Mouse (Mus musculus) MEL (cell line): ENCODE results near the gene Sorbs2. TPM values are rescaled to one million over a fixed set of nuclear protein-coding genes. Genes with fewer than 3 reads are reported as not detected.

Experiments used
- DNase-seq: peaks from one replicate; pipeline ENCODE4 v3.0.0; 2011; ENCODE audit warnings: low read depth, low spot score
- H3K27ac ChIP-seq: 2 replicates; pipeline ENCODE4 v1.5.1; 2012; ENCODE audit warnings: low read depth, mild to moderate bottlenecking, control low read depth, low read length, moderate library complexity; ENCODE audit not compliant: control insufficient read depth
- H3K27me3 ChIP-seq, 2 experiments: fragments of 150-350 bp in 1 of 2; sonication (generic) in 1 of 2; 2 replicates each; pipeline ENCODE4 v1.6.1; 2012; ENCODE audit warnings: low read length in 2 of 2, mild to moderate bottlenecking in 2 of 2, improper control_type of control experiment in 1 of 2, moderate library complexity in 1 of 2; ENCODE audit not compliant: insufficient read depth in 2 of 2, control insufficient read depth in 1 of 2
- H3K36me3 ChIP-seq, 2 experiments: 2 replicates each; pipeline ENCODE4 v1.6.1; 2012 to 2014; ENCODE audit warnings: low read length in 2 of 2, improper control_type of control experiment in 1 of 2, inconsistent platforms in 1 of 2, mild to moderate bottlenecking in 1 of 2; ENCODE audit not compliant: insufficient read depth in 2 of 2, control insufficient read depth in 1 of 2
- H3K4me1 ChIP-seq, 2 experiments: fragments of 150-350 bp in 1 of 2; sonication (generic) in 1 of 2; 2 replicates each; pipeline ENCODE4 v1.6.1; 2012; ENCODE audit warnings: low read length in 2 of 2, improper control_type of control experiment in 1 of 2, mild to moderate bottlenecking in 1 of 2; ENCODE audit not compliant: insufficient read depth in 2 of 2, control insufficient read depth in 1 of 2
- H3K4me3 ChIP-seq, 2 experiments: fragments of 150-350 bp in 1 of 2; sonication (generic) in 1 of 2; 2 replicates each; pipeline ENCODE4 v1.5.1; 2012; ENCODE audit warnings: low read depth in 2 of 2, low read length in 2 of 2, mild to moderate bottlenecking in 2 of 2, moderate library complexity in 2 of 2, control low read depth in 1 of 2, improper control_type of control experiment in 1 of 2; ENCODE audit not compliant: control insufficient read depth in 1 of 2, insufficient read depth in 1 of 2
- H3K79me2 ChIP-seq: 2 replicates; pipeline ENCODE4 v1.6.1; 2012; ENCODE audit warnings: mild to moderate bottlenecking, low read length, moderate library complexity; ENCODE audit not compliant: control insufficient read depth, poor library complexity, insufficient read depth
- H3K9ac ChIP-seq: 2 replicates; pipeline ENCODE4 v1.6.1; 2012; ENCODE audit warnings: low read depth, mild to moderate bottlenecking, control low read depth, low read length, moderate library complexity; ENCODE audit not compliant: control insufficient read depth, poor library complexity, severe bottlenecking
- H3K9me3 ChIP-seq: fragments of 150-350 bp; sonication (generic); replicated peaks from 2 replicates; pipeline ENCODE4 v1.6.1; 2012; ENCODE audit warnings: mild to moderate bottlenecking, low read length, improper control_type of control experiment, moderate library complexity; ENCODE audit not compliant: insufficient read depth
- BHLHE40 ChIP-seq: IDR thresholded peaks from 2 replicates; pipeline ENCODE4 v1.6.1; 2012; ENCODE audit warnings: low read depth, mild to moderate bottlenecking, inconsistent platforms, low read length, improper control_type of control experiment, borderline replicate concordance
- CHD2 ChIP-seq: IDR thresholded peaks from 2 replicates; pipeline ENCODE4 v1.6.1; 2011; ENCODE audit warnings: low read length, improper control_type of control experiment
- HCFC1 ChIP-seq: IDR thresholded peaks from 2 replicates; pipeline ENCODE4 v1.6.1; 2012; ENCODE audit warnings: low read depth, mild to moderate bottlenecking, inconsistent platforms, low read length, improper control_type of control experiment, moderate library complexity
- JUND ChIP-seq: IDR thresholded peaks from 2 replicates; pipeline ENCODE4 v1.6.1; 2011; ENCODE audit warnings: low read depth, mild to moderate bottlenecking, improper control_type of control experiment, low read length
- MAX ChIP-seq: IDR thresholded peaks from 2 replicates; pipeline ENCODE4 v1.6.1; 2011; ENCODE audit warnings: low read length, improper control_type of control experiment
- MEF2A ChIP-seq: IDR thresholded peaks from 2 replicates; pipeline ENCODE4 v1.6.1; 2014; ENCODE audit warnings: low read depth, mild to moderate bottlenecking, inconsistent platforms, low read length, improper control_type of control experiment; ENCODE audit not compliant: poor library complexity, insufficient replicate concordance, severe bottlenecking; ENCODE audit errors: extremely low read depth
- MXI1 ChIP-seq: IDR thresholded peaks from 2 replicates; pipeline ENCODE4 v1.6.1; 2011; ENCODE audit warnings: mild to moderate bottlenecking, low read depth, low read length, improper control_type of control experiment
- MYC ChIP-seq: IDR thresholded peaks from 2 replicates; pipeline ENCODE4 v1.6.1; 2011; ENCODE audit warnings: low read depth, mild to moderate bottlenecking, low read length, improper control_type of control experiment, moderate library complexity
- NRF1 ChIP-seq: IDR thresholded peaks from 2 replicates; pipeline ENCODE4 v1.6.1; 2014; ENCODE audit warnings: low read depth, mild to moderate bottlenecking, inconsistent platforms, low read length, improper control_type of control experiment, moderate library complexity; ENCODE audit not compliant: poor library complexity, insufficient read depth, severe bottlenecking
- POLR2A ChIP-seq, 2 experiments: IDR thresholded peaks; 2 replicates each; pipeline ENCODE4 v1.6.1; 2011 to 2012; ENCODE audit warnings: low read length in 2 of 2, mild to moderate bottlenecking in 2 of 2, control low read depth in 1 of 2, improper control_type of control experiment in 1 of 2, low read depth in 1 of 2, moderate library complexity in 1 of 2; ENCODE audit not compliant: control insufficient read depth in 1 of 2, insufficient read depth in 1 of 2, poor library complexity in 1 of 2
- POLR2AphosphoS2 ChIP-seq: IDR thresholded peaks from 2 replicates; pipeline ENCODE4 v1.6.1; 2011; ENCODE audit warnings: low read length, improper control_type of control experiment
- POLR2AphosphoS5 ChIP-seq: IDR thresholded peaks from 2 replicates; pipeline ENCODE4 v1.6.1; 2012; ENCODE audit warnings: low read depth, borderline replicate concordance, mild to moderate bottlenecking, inconsistent platforms, low read length, moderate library complexity, mixed read lengths
- SIN3A ChIP-seq: IDR thresholded peaks from 2 replicates; pipeline ENCODE4 v1.6.1; 2012; ENCODE audit warnings: low read length, improper control_type of control experiment, inconsistent platforms
- TAL1 ChIP-seq: IDR thresholded peaks from 2 replicates; pipeline ENCODE4 v1.6.1; 2012; ENCODE audit warnings: mild to moderate bottlenecking, inconsistent platforms, low read length, moderate library complexity, mixed read lengths
- TBP ChIP-seq: IDR thresholded peaks from 2 replicates; pipeline ENCODE4 v1.8.0; 2011; ENCODE audit warnings: low read depth, low read length, improper control_type of control experiment
- TCF12 ChIP-seq: IDR thresholded peaks from 2 replicates; pipeline ENCODE4 v1.6.1; 2014; ENCODE audit warnings: low read depth, mild to moderate bottlenecking, inconsistent platforms, low read length, improper control_type of control experiment, moderate library complexity
- UBTF ChIP-seq: IDR thresholded peaks from 2 replicates; pipeline ENCODE4 v1.6.1; 2012; ENCODE audit warnings: low read depth, mild to moderate bottlenecking, inconsistent platforms, low read length, improper control_type of control experiment, moderate library complexity, borderline replicate concordance; ENCODE audit not compliant: insufficient read depth
- ZC3H11A ChIP-seq: IDR thresholded peaks from 2 replicates; pipeline ENCODE4 v1.6.1; 2012; ENCODE audit warnings: low read depth, mild to moderate bottlenecking, inconsistent platforms, low read length, improper control_type of control experiment
- polyA plus RNA-seq, 2 experiments: library from polyadenylated mRNA; stranded (reverse) in 1 of 2; unstranded in 1 of 2; fragments of >175 nt in 1 of 2; fragments of >200 nt in 1 of 2; gene quantifications; 2 replicates each; pipeline versions ENCODE4 v1.2.1 to v1.2.4; 2012; ENCODE audit warnings: low replicate concordance in 2 of 2, low read depth in 1 of 2; ENCODE audit not compliant: insufficient read length in 2 of 2, insufficient read depth in 1 of 2, missing spikeins in 1 of 2
- total RNA-seq: library from RNA; depleted of rRNA; stranded (reverse); fragments of 300-350 nt; gene quantifications from 2 replicates; pipeline ENCODE4 v1.2.3, GENCODE M21; 2012

Gene Sorbs2
- total and polyA plus RNA-seq, 3 experiments = not detected

- H3K9me3 ChIP-seq = no peaks in the 10 kb centered on the region
- no peaks in the 10 kb centered on the region for H3K27me3 ChIP-seq
- no peak overlapping the region for H3K27ac ChIP-seq
- H3K79me2 ChIP-seq = no peaks in the 10 kb centered on the region
- no peaks in the 10 kb centered on the region for H3K4me1 ChIP-seq
- no peak overlapping the region for H3K9ac ChIP-seq
- no peak for TF ChIP-seq HCFC1
- no peak for TF ChIP-seq MYC
- no peak for TF ChIP-seq TAL1
- TF ChIP-seq ZC3H11A = no peak
- no peak for TF ChIP-seq JUND
- no peak for TF ChIP-seq TCF12
- no peak for TF ChIP-seq MEF2A
- TF ChIP-seq SIN3A = no peak
- TF ChIP-seq UBTF = no peak
- TF ChIP-seq TBP = no peak
- no peak for TF ChIP-seq MAX
- TF ChIP-seq POLR2AphosphoS5 = no peak
- no peak for TF ChIP-seq POLR2A (IDR thresholded peaks at IDR 0.05; ENCODE audit: control insufficient read depth in 1 of 2, insufficient read depth in 1 of 2, low read depth in 1 of 2, low read length in 2 of 2, poor library complexity in 1 of 2)
- TF ChIP-seq MXI1 = no peak
- TF ChIP-seq BHLHE40 = no peak
- TF ChIP-seq CHD2 = no peak
- no peak for TF ChIP-seq NRF1
- H3K36me3 ChIP-seq = no peaks in the 10 kb centered on the region
- no peak overlapping the region for H3K4me3 ChIP-seq
- no peak for DNase-seq
Observed at GRCm38 (mm10) chr8:45540513-45540912, 32.9 kb downstream of the Sorbs2 start.

GRCm38 (mm10) chr8:45552175-45552574 lies 44.6 kb downstream of the Sorbs2 start:
- no peaks in the 10 kb centered on the region for H3K27me3 ChIP-seq
- no peak for TF ChIP-seq POLR2AphosphoS2
- H3K79me2 ChIP-seq = no peaks in the 10 kb centered on the region
- DNase-seq = no peak
- H3K9ac ChIP-seq = no peak overlapping the region
- no peaks in the 10 kb centered on the region for H3K9me3 ChIP-seq
- H3K4me3 ChIP-seq = no peak overlapping the region
- H3K36me3 ChIP-seq = no peaks in the 10 kb centered on the region
- no peak overlapping the region for H3K27ac ChIP-seq
- H3K4me1 ChIP-seq = no peaks in the 10 kb centered on the region
